ENCODE assay signal across 7 mouse cellular contexts in the genomic region with DNA sequence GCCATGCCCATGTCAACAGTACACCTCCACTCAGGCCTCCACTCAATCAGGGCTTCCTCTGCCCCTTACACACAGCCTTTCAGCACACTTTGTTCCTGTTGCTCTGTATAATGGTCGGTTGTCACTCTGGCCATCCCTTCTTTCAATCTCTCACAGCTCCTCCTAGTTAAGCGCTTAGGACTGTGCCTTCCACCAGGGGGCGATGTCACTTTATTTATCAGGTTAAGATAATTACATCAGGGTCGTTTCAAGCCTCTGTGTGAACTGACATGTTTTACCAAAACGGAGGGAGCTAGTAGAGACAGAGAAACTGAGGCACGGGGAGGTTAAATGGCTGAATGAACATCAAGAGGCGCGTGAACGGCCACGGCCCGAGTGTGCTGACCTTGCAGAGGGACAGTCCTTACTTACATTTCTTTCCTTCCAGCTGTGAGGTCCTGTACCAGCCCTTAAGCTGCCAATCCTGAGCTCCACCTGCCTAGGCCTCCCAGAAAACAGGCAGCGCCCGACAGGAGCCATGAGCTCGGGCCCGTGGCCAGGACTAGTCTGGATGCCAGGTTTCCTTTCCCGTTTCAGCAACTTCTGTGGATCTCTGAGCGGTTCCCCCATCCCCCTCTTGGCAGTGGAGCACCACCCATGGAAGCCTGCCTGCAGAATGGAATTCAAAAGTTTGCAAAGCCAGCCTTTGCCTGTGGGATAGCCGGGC. TPM values are rescaled to one million over a fixed set of nuclear protein-coding genes. Genes with fewer than 3 reads are reported as not detected.
DNase-seq lines count a peak whose midpoint lies in the region; TF ChIP-seq lines count a peak whose summit lies in the region.

No protein-coding gene starts in this region.

- peak overlapping the region; percentile 28 for H3K4me3 ChIP-seq in small intestine, adult 2 months (ENCODE audit: low read depth, low read length)

- H3K27ac ChIP-seq in small intestine, adult 2 months (ENCODE audit: insufficient read depth, low read depth, low read length), result no peak overlapping the region

- no peaks in the 10 kb centered on the region for H3K27me3 ChIP-seq in small intestine, adult 2 months (ENCODE audit: control insufficient read depth, insufficient read depth, low read length)

- H3K36me3 ChIP-seq in small intestine, adult 2 months (ENCODE audit: control insufficient read depth, insufficient read depth, low read length), result no peaks in the 10 kb centered on the region

- peak; percentile 48; the same call in 1 of the 2 replicates for TF ChIP-seq CTCF in small intestine, adult 2 months (IDR thresholded peaks at IDR 0.05; ENCODE audit: extremely low read depth, insufficient read length, insufficient replicate concordance, low read depth, low read length)

- no peak for TF ChIP-seq POLR2A in small intestine, adult 2 months (IDR thresholded peaks at IDR 0.05; ENCODE audit: low read depth, low read length)

- intact Hi-C loops in left cerebral cortex, postnatal 10 days (cut with DNase I), result loop anchor here (10.0 kb wide), 1 partner anchor 551 kb away; no protein-coding TSS in a partner anchor

- peak; percentile 86 for DNase-seq in ZHBTc4 (ENCODE audit: low read depth, low spot score)
- peak; percentile 76 to 81 for DNase-seq in cerebellum, postnatal 36 days
- DNase-seq in gastrocnemius, adult 8-10 months (ENCODE audit: low spot score in 2 of 2), result peak; percentile 71 to 74
- peak; percentile 88 for DNase-seq in induced T-regulatory cell, adult 2 months (ENCODE audit: low read depth)
- peak; percentile 81 to 84 for DNase-seq in left cerebral cortex, postnatal 10 days (ENCODE audit: extremely low spot score in 1 of 2, low spot score in 2 of 2)
- DNase-seq in mesoderm, embryonic 11.5 days (ENCODE audit: low read depth, low spot score), result peak; percentile 83

- peaks cover 12% of the 10 kb centered on the region for H3K4me1 ChIP-seq in small intestine, adult 2 months (ENCODE audit: control insufficient read depth, insufficient read depth, insufficient read length, low read length)

- WGBS in small intestine, adult 2 months, result 2% methylated on average over 18 of the region's 18 CpGs

RNA-seq across cellular contexts. Expression of gene Cant1, which starts 4.5 kb away (rescaled TPM):
- 10 to 100 TPM in 3 of 4 experiments, 1 to 10 TPM in 1; 9.6 to 11.8 (median 11.0) TPM for total RNA-seq in gastrocnemius, adult 8-10 months (2022)
- 10 to 100 TPM; 37.5 to 37.6 TPM for total RNA-seq in left cerebral cortex, postnatal 10 days (2021)
- 73.6 and 158 TPM in 2 replicates for polyA plus RNA-seq in small intestine, adult 2 months (2012; rRNA removed)

RNA-seq across cellular contexts. Expression of gene C1qtnf1, which starts 4.6 kb away (rescaled TPM):
- 1 to 10 TPM; 4.0 to 8.9 (median 6.3) TPM for total RNA-seq in gastrocnemius, adult 8-10 months (2022)
- total RNA-seq in left cerebral cortex, postnatal 10 days (2021), result 1 to 10 TPM; 5.9 to 8.8 TPM
- 3.3 and 4.3 TPM in 2 replicates for polyA plus RNA-seq in small intestine, adult 2 months (2012; rRNA removed)

RNA-seq across cellular contexts. Expression of gene Lgals3bp, which starts 21.5 kb away (rescaled TPM):
- 10 to 100 TPM; 12.3 to 16.0 (median 14.3) TPM for total RNA-seq in gastrocnemius, adult 8-10 months (2022)
- 10 to 100 TPM; 10.1 to 11.7 TPM for total RNA-seq in left cerebral cortex, postnatal 10 days (2021)
- polyA plus RNA-seq in small intestine, adult 2 months (2012; rRNA removed), result 372 and 739 TPM in 2 replicates

RNA-seq across cellular contexts. Expression of gene Engase, which starts 53.2 kb away (rescaled TPM):
- total RNA-seq in gastrocnemius, adult 8-10 months (2022), result 1 to 10 TPM; 4.3 to 6.8 (median 4.5) TPM
- 10 to 100 TPM; 11.5 to 13.9 TPM for total RNA-seq in left cerebral cortex, postnatal 10 days (2021)
- polyA plus RNA-seq in small intestine, adult 2 months (2012; rRNA removed), result 12.3 and 18.3 TPM in 2 replicates
